Mouse (Mus musculus): ENCODE measurements around the gene Nfib. TPM values are rescaled to one million over a fixed set of nuclear protein-coding genes. Genes with fewer than 3 reads are reported as not detected.

Gene Nfib
- polyA plus RNA-seq, 1 experiment: 44.3 TPM

DNA sequence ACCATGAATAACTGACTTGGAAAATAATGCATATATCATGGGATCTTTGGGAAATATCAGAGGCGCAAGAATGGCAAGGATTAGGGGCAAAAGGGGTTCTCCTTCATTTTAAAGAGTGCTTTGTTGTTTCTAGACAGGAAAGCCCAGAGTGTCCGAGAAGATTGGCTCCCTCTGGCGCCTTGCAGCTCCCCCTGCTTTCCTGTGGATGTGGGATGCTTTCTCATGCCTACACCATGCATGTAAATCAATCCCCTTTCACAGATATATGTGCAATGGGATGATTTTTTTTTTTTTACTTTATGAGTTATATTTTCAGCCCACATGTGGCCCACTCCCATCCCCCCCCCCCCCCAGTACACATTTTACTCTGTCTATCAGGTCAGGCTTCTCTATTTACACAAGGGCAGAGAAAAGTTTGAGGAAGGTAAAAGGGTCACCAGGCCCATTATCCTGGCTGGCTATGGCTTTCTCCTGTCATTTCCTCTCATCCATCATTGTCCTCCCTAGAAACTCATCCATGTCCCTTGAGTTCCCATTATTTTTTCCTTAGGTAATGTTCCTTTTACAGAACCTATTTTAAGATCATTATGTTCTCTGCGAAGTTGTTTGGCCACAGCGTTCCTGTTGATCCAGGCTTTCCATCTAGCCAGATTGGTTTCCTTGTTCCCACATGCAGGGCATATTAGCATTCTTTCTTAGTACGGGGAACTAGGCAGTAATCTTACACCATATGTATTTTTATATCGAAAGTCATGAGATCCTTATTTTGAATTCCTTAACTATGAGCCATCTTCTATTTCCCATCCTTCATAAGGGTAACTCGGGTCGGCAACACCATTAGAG lies 96.6 kb downstream of the Nfib start:
- H3K4me3 ChIP-seq (replicated peaks; ENCODE audit: insufficient read depth, low read depth, low read length): no peak overlapping the region
- TF ChIP-seq CTCF (IDR thresholded peaks at IDR 0.05; ENCODE audit: borderline replicate concordance, insufficient read depth, low read depth, low read length) (no peak), POLR2A (IDR thresholded peaks at IDR 0.05; ENCODE audit: borderline replicate concordance, insufficient read depth, low read length) (no peak)
- WGBS: 95% methylated on average over 9 of the region's 9 CpGs
- peaks cover 3% of the 10 kb centered on the region for H3K4me1 ChIP-seq (ENCODE audit: control insufficient read depth, insufficient read depth, low read length)
- no peak for DNase-seq
- no peak overlapping the region for H3K27ac ChIP-seq (ENCODE audit: insufficient read depth, low read length)
- no peaks in the 10 kb centered on the region for H3K27me3 ChIP-seq (ENCODE audit: control insufficient read depth, insufficient read depth, low read length)

DNA sequence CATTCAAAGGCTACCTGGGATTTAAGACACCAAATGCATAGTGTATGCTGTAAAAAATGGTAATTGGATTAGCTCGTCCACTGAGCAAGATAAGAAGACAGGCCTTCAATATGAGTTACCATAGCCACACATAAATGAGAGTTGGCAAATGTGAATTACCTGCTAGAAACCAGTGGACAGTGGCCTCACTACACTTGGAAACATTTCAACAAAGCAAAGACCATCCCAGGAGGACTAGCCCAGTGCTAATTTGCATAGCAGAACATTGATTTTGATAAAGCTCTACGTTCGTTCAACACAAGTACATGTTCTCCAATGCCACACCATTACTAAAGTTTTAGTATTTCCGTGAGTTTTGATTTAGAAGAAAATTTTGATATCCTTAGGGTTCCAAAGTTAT lies 98.3 kb downstream of the Nfib start:
- DNase-seq: no peak
- H3K4me3 ChIP-seq (replicated peaks; ENCODE audit: insufficient read depth, low read depth, low read length): no peak overlapping the region
- no peaks in the 10 kb centered on the region; the same call in 1 of the 2 replicates for H3K4me1 ChIP-seq (ENCODE audit: control insufficient read depth, insufficient read depth, low read length)
- no peak overlapping the region for H3K27ac ChIP-seq (ENCODE audit: insufficient read depth, low read length)
- WGBS: 83% methylated on average over 4 of the region's 4 CpGs
- TF ChIP-seq POLR2A (IDR thresholded peaks at IDR 0.05; ENCODE audit: borderline replicate concordance, insufficient read depth, low read length): no peak
- TF ChIP-seq CTCF (IDR thresholded peaks at IDR 0.05; ENCODE audit: borderline replicate concordance, insufficient read depth, low read depth, low read length): no peak
- H3K27me3 ChIP-seq (ENCODE audit: control insufficient read depth, insufficient read depth, low read length): no peaks in the 10 kb centered on the region

DNA sequence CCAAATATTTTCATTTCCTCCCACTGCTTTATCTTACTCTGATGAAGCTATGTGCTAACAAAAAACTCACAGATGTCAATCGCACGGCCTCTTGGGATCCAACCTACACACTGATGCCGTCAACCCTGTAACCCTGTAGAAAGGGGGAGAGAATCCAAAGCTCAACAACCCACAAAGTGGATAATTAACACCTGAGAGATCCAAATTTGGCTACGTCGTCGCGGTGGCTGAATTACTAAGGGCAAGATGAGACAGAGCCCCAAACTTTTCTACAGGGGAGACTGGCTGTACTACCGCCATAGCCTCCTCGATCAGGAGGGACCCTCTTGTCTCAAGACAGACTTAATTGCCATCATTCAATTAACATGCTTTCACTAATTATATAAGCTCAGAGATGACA lies 99.2 kb downstream of the Nfib start:
- WGBS: 88% methylated on average over 9 of the region's 9 CpGs
- H3K27ac ChIP-seq (ENCODE audit: insufficient read depth, low read length): no peak overlapping the region
- H3K27me3 ChIP-seq (ENCODE audit: control insufficient read depth, insufficient read depth, low read length): no peaks in the 10 kb centered on the region
- H3K4me1 ChIP-seq (ENCODE audit: control insufficient read depth, insufficient read depth, low read length): no peaks in the 10 kb centered on the region; the same call in 1 of the 2 replicates
- no peak for TF ChIP-seq CTCF (IDR thresholded peaks at IDR 0.05; ENCODE audit: borderline replicate concordance, insufficient read depth, low read depth, low read length)
- no peak for TF ChIP-seq POLR2A (IDR thresholded peaks at IDR 0.05; ENCODE audit: borderline replicate concordance, insufficient read depth, low read length)
- no peak overlapping the region for H3K4me3 ChIP-seq (replicated peaks; ENCODE audit: insufficient read depth, low read depth, low read length)
- no peak for DNase-seq

DNA sequence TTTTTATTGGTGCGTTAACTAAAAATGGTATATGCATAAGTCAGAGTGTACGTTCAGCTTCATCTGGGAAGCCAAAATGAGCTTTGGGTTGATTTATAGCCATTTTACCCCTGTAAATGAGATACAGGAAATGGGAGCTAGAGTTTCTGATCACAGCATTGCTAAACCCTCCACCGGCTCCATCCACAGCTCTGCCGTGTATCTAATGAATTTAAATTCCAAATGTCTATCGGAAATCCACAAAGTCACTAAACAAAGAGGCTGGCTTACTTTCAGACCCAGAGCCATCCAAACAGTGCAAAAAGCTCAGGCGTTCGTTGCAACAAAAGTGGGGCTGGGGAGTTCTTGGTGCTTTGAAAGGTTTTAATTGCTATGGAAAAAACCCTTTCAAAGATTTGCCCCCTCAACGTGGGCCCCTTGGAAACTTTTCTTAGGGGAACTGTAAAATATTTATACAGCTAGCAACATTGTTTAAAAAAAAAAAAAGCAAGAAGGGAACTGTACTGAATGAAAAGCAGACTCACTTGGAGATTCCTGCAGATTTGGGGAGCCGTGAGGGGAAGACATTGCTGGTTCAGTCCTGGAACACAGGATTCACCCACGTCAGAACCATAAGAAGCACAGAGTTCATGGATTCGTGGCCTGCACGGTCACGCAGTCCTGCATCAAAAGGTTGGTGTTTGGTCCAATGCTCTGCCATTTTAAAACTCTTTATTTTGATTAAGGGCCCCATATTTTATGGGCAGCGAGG lies 100.3 kb downstream of the Nfib start:
- H3K27ac ChIP-seq (ENCODE audit: insufficient read depth, low read length): no peak overlapping the region
- DNase-seq: no peak
- TF ChIP-seq POLR2A (IDR thresholded peaks at IDR 0.05; ENCODE audit: borderline replicate concordance, insufficient read depth, low read length): no peak
- TF ChIP-seq CTCF (IDR thresholded peaks at IDR 0.05; ENCODE audit: borderline replicate concordance, insufficient read depth, low read depth, low read length): no peak
- WGBS: 75% methylated on average over 14 of the region's 14 CpGs
- no peak overlapping the region for H3K4me3 ChIP-seq (replicated peaks; ENCODE audit: insufficient read depth, low read depth, low read length)
- no peaks in the 10 kb centered on the region for H3K27me3 ChIP-seq (ENCODE audit: control insufficient read depth, insufficient read depth, low read length)
- no peaks in the 10 kb centered on the region; the same call in 1 of the 2 replicates for H3K4me1 ChIP-seq (ENCODE audit: control insufficient read depth, insufficient read depth, low read length)

DNA sequence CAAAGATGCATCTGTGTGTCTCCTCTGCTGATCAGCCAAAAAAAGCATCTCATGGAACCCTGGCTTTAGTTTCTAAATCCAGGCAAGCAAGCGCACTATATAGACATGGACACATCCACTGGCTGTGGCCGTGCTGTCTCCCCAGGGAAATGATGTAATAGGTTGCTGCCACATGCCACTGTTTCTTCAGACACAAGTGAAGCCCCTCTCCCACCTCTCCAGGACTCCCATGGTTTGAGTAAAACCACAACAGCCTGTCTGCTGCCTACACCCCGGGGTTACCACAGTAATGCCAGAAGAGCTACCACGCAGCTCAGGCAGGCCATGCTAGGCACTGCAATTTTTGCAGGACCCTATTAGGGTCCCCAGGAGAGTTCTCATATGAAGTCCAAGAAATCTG lies 101.0 kb downstream of the Nfib start:
- no peak overlapping the region for H3K4me3 ChIP-seq (replicated peaks; ENCODE audit: insufficient read depth, low read depth, low read length)
- DNase-seq: no peak
- TF ChIP-seq POLR2A (IDR thresholded peaks at IDR 0.05; ENCODE audit: borderline replicate concordance, insufficient read depth, low read length) (no peak), CTCF (IDR thresholded peaks at IDR 0.05; ENCODE audit: borderline replicate concordance, insufficient read depth, low read depth, low read length) (no peak)
- 57% methylated on average over 4 of the region's 4 CpGs for WGBS
- H3K27me3 ChIP-seq (ENCODE audit: control insufficient read depth, insufficient read depth, low read length): no peaks in the 10 kb centered on the region
- H3K27ac ChIP-seq (ENCODE audit: insufficient read depth, low read length): no peak overlapping the region
- H3K4me1 ChIP-seq (ENCODE audit: control insufficient read depth, insufficient read depth, low read length): no peaks in the 10 kb centered on the region; the same call in 1 of the 2 replicates

DNA sequence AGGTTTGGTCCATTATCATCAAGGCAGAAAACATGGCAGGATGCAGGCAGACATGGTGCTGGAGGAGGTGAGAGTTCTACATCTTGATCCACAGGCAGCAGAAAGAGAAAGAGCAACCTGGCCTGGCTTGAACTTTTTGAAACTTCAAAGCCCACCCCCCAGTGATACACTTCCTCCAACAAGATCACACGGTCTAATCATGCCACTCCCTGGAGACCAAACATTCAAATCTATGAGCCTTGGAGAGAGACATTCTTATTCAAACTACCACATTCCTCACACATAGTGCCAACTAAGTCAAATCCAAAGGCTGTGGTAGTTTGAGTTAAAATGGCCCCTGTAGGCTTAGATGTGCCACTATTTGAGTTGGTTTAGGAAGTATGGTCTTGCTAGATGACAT lies 104.9 kb downstream of the Nfib start:
- TF ChIP-seq CTCF (IDR thresholded peaks at IDR 0.05; ENCODE audit: borderline replicate concordance, insufficient read depth, low read depth, low read length): no peak
- no peak for TF ChIP-seq POLR2A (IDR thresholded peaks at IDR 0.05; ENCODE audit: borderline replicate concordance, insufficient read depth, low read length)
- Histone ChIP-seq H3K4me3 (replicated peaks; ENCODE audit: insufficient read depth, low read depth, low read length) (no peak overlapping the region), H3K4me1 (ENCODE audit: control insufficient read depth, insufficient read depth, low read length) (no peaks in the 10 kb centered on the region; the same call in 1 of the 2 replicates), H3K27ac (ENCODE audit: insufficient read depth, low read length) (no peak overlapping the region), H3K27me3 (ENCODE audit: control insufficient read depth, insufficient read depth, low read length) (no peaks in the 10 kb centered on the region)
- 83% methylated on average over 1 of the region's 1 CpGs for WGBS
- no peak for DNase-seq

DNA sequence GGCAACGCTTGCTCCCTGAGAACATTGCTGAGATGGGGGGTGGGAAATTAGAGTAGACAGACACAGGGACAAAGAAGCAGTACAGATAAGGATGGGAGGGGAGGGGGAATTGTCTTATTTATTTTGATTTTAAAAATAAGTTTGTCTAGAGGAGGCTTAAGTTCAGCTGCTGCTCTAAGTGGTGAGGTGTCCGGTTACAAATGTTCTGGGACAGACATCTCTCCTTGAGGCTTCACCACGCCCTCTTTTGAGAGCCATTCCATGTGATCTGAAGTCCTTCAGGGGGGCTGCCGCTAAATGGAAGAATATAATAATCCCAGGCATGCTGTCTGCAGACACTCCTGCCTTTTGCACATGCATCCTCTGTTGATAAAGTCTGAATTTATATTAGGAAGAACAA lies 107.1 kb downstream of the Nfib start:
- 65% methylated on average over 4 of the region's 4 CpGs for WGBS
- H3K4me3 ChIP-seq (replicated peaks; ENCODE audit: insufficient read depth, low read depth, low read length): no peak overlapping the region
- no peaks in the 10 kb centered on the region for H3K27me3 ChIP-seq (ENCODE audit: control insufficient read depth, insufficient read depth, low read length)
- H3K4me1 ChIP-seq (ENCODE audit: control insufficient read depth, insufficient read depth, low read length): no peaks in the 10 kb centered on the region; the same call in 1 of the 2 replicates
- H3K27ac ChIP-seq (ENCODE audit: insufficient read depth, low read length): no peak overlapping the region
- TF ChIP-seq POLR2A (IDR thresholded peaks at IDR 0.05; ENCODE audit: borderline replicate concordance, insufficient read depth, low read length): no peak
- TF ChIP-seq CTCF (IDR thresholded peaks at IDR 0.05; ENCODE audit: borderline replicate concordance, insufficient read depth, low read depth, low read length): no peak
- no peak for DNase-seq
